Mouse (Mus musculus) midbrain, embryonic 10.5 days (tissue): ENCODE data around the gene Zfp994. TPM values are rescaled to one million over a fixed set of nuclear protein-coding genes. Genes with fewer than 3 reads are reported as not detected.
"Not testable (repeated sequence)": the region's sequence is repeated elsewhere in the genome, so short reads cannot be mapped to it uniquely, and the experiment has no call there.

Source experiments
- DNase-seq: peaks from one replicate; pipeline ENCODE4 v3.0.0-alpha.2; 2017; ENCODE audit warnings: low spot score
- H3K27ac ChIP-seq: fragments of 300-500 bp; sonication (generic); replicated peaks from 2 replicates; pipeline ENCODE4 v1.5.1; 2016; ENCODE audit warnings: mild to moderate bottlenecking
- H3K27me3 ChIP-seq: fragments of 300-500 bp; sonication (generic); 2 replicates; pipeline ENCODE4 v1.6.1; 2016; ENCODE audit warnings: low read depth, mild to moderate bottlenecking; ENCODE audit not compliant: poor library complexity, severe bottlenecking
- H3K36me3 ChIP-seq: fragments of 300-500 bp; sonication (generic); 2 replicates; pipeline ENCODE4 v1.6.1; 2016; ENCODE audit warnings: mild to moderate bottlenecking, moderate library complexity
- H3K4me1 ChIP-seq: fragments of 300-500 bp; sonication (generic); 2 replicates; pipeline ENCODE4 v1.6.1; 2016
- H3K4me3 ChIP-seq: fragments of 300-500 bp; sonication (generic); 2 replicates; pipeline ENCODE4 v1.5.1; 2016; ENCODE audit warnings: mild to moderate bottlenecking, moderate library complexity
- H3K9me3 ChIP-seq: fragments of 300-500 bp; sonication (generic); replicated peaks from 2 replicates; pipeline ENCODE4 v1.6.1; 2016; ENCODE audit warnings: mild to moderate bottlenecking
- WGBS: fragments of 180-500 bp; shearing (Covaris S2); methylation state at CpG from one replicate; pipeline ENCODE4 v1.1.7; 2016; 5-methylcytosine and 5-hydroxymethylcytosine counted together
- polyA plus RNA-seq: library from polyadenylated mRNA; unstranded; fragments of >200 nt; fragmentation: Nextera tagmentation; extraction: Ambion mirVana; gene quantifications from 2 replicates; pipeline ENCODE4 v1.2.1, GENCODE M21; 2016

Gene Zfp994
- polyA plus RNA-seq: 2.5 and 3.0 TPM in 2 replicates

DNA sequence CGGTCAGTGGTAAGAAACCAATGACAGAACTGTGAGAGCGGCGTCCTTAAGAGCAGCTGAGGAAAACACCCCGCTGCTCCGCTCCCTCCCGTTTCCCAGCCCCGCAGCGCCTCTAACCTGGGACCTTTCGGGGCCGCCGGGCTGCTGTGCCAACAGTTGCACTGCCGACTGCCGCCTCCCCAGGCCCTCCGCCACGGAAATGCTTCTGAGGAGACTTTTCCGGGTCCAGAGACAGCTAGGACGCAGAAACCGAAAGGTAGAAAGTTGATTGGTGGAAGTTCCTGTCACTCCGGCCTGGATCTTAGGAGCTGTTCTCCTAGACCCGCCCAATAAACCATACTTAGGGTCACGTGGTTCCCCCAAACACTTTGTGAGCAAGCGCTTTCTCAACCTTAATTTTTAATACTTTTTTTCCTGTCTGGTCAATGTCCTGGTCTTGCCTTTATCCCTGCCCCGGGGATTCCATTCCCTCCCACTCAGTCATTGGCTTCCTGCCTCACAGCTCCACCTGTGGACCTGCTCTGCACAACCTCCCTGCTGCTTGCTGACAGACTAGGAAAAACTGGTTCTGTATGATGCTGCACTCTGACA is at the start of gene Zfp994:
Gene Zfp994, minus strand, starts transcription at position 195 of the 591 bp plus-strand sequence.
- not testable (repeated sequence) for H3K27me3 ChIP-seq, H3K4me1 ChIP-seq, H3K9me3 ChIP-seq, H3K36me3 ChIP-seq
- Histone ChIP-seq H3K4me3 (peak within 1 kb of the TSS; percentile 70), H3K27ac (peak within 1 kb of the TSS; percentile 85)
- WGBS: under 1% methylated on average over 23 of the region's 23 CpGs
- peak; percentile 87 for DNase-seq

DNA sequence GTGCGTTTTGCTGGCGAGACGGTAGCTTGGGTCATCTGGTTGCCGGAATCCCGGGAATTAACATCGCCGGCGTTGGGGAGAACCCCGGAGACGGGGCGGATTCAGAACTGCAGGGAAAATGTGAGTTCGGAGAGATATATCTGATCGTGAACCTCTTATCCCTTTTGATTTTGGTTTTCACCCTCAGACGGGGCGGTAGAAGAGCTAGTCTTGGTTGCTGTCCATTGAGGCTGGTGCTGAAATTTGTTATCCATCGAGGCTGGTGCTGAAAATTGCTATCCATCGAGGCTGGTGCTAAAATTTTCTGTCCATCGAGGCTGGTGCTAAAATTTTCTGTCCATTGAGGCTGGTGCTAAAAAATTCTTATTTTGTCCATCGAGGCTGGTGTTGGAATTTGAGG is 5.3 kb upstream of the Zfp994 start:
- 66% methylated on average over 19 of the region's 19 CpGs for WGBS
- not testable (repeated sequence) for H3K27me3 ChIP-seq, H3K4me1 ChIP-seq, H3K27ac ChIP-seq, H3K36me3 ChIP-seq, DNase-seq, H3K4me3 ChIP-seq
- H3K9me3 ChIP-seq: peaks cover 16% of the 10 kb centered on the region

- H3K4me1 ChIP-seq, H3K36me3 ChIP-seq, H3K9me3 ChIP-seq, H3K27me3 ChIP-seq: not testable (repeated sequence)
- H3K27ac ChIP-seq: peak overlapping the region; percentile 85
- peak; percentile 12 for DNase-seq
- H3K4me3 ChIP-seq: peak overlapping the region; percentile 70
- 1% methylated on average over 3 of the region's 3 CpGs for WGBS
Measured at GRCm38 (mm10) chr17:22225015-22225414, 401 bp downstream of the Zfp994 start.

- WGBS: 0% methylated on average over 16 of the region's 16 CpGs
- peak; percentile 42 for DNase-seq
- H3K9me3 ChIP-seq, H3K36me3 ChIP-seq, H3K4me1 ChIP-seq, H3K27me3 ChIP-seq: not testable (repeated sequence)
- H3K4me3 ChIP-seq: peak within 1 kb of the TSS; percentile 63
- peak within 1 kb of the TSS; percentile 82 for H3K27ac ChIP-seq
Measured at GRCm38 (mm10) chr17:22165722-22166294, 59.6 kb downstream of the Zfp994 start, which contains the start of gene Zfp947. Zfp947 (minus strand) TSS chr17:22166190.

- 11% methylated on average over 3 of the region's 3 CpGs for WGBS
- not testable (repeated sequence) for H3K27me3 ChIP-seq, H3K36me3 ChIP-seq, H3K4me1 ChIP-seq, DNase-seq, H3K9me3 ChIP-seq
- Histone ChIP-seq H3K4me3 (peak overlapping the region; percentile 63), H3K27ac (peak overlapping the region; percentile 82)
Measured at GRCm38 (mm10) chr17:22165304-22165703, 60.1 kb downstream of the Zfp994 start.

- not testable (repeated sequence) for H3K4me3 ChIP-seq, H3K9me3 ChIP-seq, H3K27ac ChIP-seq, H3K4me1 ChIP-seq, DNase-seq, H3K36me3 ChIP-seq, H3K27me3 ChIP-seq
- 67% methylated on average over 4 of the region's 4 CpGs for WGBS
Measured at GRCm38 (mm10) chr17:22153951-22154350, 71.5 kb downstream of the Zfp994 start.

Other genes starting within 250 kb of the Zfp994 start
- 1.4 and 1.9 TPM in 2 replicates for gene Zfp947, start 59.4 kb downstream of the Zfp994 start, polyA plus RNA-seq
- gene CT030661.1, start 89.2 kb upstream of the Zfp994 start, polyA plus RNA-seq: 8.1 and 9.0 TPM in 2 replicates
- gene Zfp944, start 135.8 kb upstream of the Zfp994 start, polyA plus RNA-seq: 14.8 TPM in 2 replicates
- 7.7 and 9.0 TPM in 2 replicates for gene Zfp758, start 135.8 kb upstream of the Zfp994 start, polyA plus RNA-seq
- gene Zfp946, start 198.6 kb upstream of the Zfp994 start, polyA plus RNA-seq: 21.5 and 23.6 TPM in 2 replicates